Mouse (Mus musculus): ENCODE measurements at regions not wholly inside any gene's neighbourhood (a gene's known extent, or its start where the extent isn't known, plus 50 kb on each side); places are given as distances from the start of the nearest gene placed in this dataset.

DNA sequence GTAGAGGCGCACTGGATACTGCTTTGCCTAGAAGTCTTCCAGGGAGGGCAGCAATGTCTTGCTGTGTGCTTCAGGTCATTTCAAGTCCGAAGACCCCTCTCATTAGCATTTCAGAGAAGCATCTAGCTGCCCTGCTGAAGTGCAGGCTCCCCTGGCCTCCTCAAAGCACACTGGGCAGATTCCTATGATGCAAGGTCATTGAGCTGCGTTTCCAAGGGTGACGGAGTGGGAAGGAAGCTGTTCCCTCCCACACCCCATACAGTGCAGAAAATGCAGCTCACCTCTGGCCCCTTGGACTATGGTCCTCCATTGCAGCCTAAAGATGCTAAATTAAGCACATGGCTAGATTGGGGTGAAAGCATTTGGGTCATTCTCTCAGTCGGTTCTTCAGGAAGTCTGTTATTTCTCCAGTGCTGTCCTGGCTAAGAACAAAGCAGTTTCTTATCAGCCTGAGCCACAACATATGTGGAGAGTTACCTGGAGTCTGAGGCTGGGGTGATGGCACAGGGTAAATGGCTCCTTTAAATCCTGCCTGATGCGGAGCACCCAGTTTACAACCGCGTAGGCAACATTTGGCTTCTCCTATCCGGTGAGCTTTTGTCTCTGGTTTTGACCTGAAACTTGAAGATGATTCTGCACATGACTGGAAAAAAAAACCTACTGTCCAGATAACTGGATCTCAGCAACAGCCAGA is 52.6 kb upstream of the Parp11 start:
- WGBS, result 39% methylated on average over 9 of the region's 9 CpGs
- Histone ChIP-seq H3K27ac (ENCODE audit: low read length) (no peak overlapping the region), H3K9me3 (replicated peaks; ENCODE audit: control insufficient read depth, low read length) (no peaks in the 10 kb centered on the region)

More for the DNA sequence above, 52.6 kb upstream of the Parp11 start:
- H3K4me2 ChIP-seq (ENCODE audit: low read depth, low read length), result no peak overlapping the region
- H3K4me3 ChIP-seq (replicated peaks; ENCODE audit: low read length), result no peak overlapping the region
- H3K4me1 ChIP-seq (ENCODE audit: control insufficient read depth, insufficient read depth, low read length), result no peaks in the 10 kb centered on the region
- H3K36me3 ChIP-seq (ENCODE audit: control insufficient read depth, insufficient read depth, low read length), result no peaks in the 10 kb centered on the region
- no peak for ATAC-seq (ENCODE audit: insufficient read depth, low FRiP score)
- 0 out of 2 replicates have a peak overlapping the region, but pooled peaks have one; percentile 24 for H3K9ac ChIP-seq (ENCODE audit: low read length)
- H3K27me3 ChIP-seq (ENCODE audit: control insufficient read depth, insufficient read depth, low read length), result no peaks in the 10 kb centered on the region

Measured in stomach, embryonic 16.5 days (tissue).